Mouse (Mus musculus) left cerebral cortex, adult 9 months (tissue): ENCODE measurements around the gene Mvb12b.

Source experiments
- DNase-seq, 2 experiments: peaks; one replicate each; pipeline ENCODE4 v3.0.0; 2022; ENCODE audit warnings: low spot score in 2 of 2

Mvb12b gene

GRCm38 (mm10) chr2:33886386-33887327 lies 1.1 kb downstream of the Mvb12b start:
- DNase-seq: no peak

GRCm38 (mm10) chr2:33885264-33885651 lies 2.5 kb downstream of the Mvb12b start:
- no peak for DNase-seq

GRCm38 (mm10) chr2:33884623-33885263 lies 3.0 kb downstream of the Mvb12b start:
- DNase-seq: no peak

DNA sequence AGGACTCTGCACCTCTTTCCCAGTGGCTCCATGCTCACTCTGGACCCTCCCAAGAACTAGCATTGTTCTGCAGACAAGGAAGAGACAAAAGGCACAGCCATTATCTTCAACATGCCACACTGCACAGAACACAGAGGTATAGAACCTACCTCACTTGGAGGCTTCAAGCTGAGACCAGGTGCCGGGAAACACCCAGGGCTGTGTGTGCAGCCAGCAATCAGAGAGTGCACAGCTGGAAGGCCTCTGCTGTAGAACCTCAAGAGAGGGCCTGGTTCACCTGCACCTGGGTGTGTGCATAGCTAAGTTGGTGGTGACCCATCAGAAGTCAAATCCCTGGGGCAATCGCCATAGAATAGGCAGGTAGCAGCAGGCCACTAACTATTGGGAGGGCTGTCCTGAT lies 8.5 kb downstream of the Mvb12b start:
- no peak for DNase-seq

DNA sequence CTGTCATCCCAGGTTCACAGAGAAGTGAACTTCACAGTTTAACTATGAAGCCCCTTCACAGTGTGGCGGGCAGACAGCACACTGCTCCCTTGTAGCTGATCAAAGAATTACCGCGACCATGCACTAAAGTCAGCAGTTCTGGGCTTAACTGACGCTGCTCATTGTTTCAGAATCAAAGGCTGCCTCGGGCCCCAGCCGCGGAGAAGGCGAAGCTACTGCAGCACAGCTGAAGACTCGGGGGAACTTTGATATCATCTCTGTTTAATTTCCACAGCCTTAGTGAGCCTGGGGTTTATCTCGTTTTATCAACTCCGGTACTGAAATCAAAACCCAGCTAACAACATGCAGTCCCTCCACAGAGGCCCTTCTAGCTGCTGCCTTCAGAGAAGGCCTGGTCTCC lies 9.3 kb downstream of the Mvb12b start:
- no peak for DNase-seq

GRCm38 (mm10) chr2:33877663-33878360 lies 9.9 kb downstream of the Mvb12b start:
- no peak for DNase-seq

GRCm38 (mm10) chr2:33876529-33877290 lies 11.0 kb downstream of the Mvb12b start:
- DNase-seq: peak; percentile 73 to 80

DNA sequence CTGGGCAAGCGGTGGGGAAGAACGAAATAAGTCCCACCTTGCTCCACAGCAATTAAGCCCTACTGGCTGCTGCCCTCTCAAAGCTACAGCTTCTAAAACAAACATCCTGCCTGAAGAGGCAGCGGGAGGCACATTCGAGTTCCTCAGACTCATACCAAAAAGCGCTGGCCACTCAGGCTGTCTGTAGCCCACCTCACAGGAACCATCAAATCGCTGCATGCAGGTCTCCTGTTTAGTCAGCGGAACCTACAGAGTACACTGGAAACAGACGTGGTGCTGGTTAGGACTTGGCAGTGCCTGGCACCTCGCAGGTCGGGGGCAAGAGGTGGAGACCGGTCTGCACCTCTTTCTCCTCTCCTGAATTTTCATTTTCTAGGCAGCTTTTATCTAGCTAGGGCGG lies 12.2 kb downstream of the Mvb12b start:
- DNase-seq: no peak

- DNase-seq: no peak
These were observed 12.7 kb downstream of the Mvb12b start for GRCm38 (mm10) chr2:33874856-33875576.

DNA sequence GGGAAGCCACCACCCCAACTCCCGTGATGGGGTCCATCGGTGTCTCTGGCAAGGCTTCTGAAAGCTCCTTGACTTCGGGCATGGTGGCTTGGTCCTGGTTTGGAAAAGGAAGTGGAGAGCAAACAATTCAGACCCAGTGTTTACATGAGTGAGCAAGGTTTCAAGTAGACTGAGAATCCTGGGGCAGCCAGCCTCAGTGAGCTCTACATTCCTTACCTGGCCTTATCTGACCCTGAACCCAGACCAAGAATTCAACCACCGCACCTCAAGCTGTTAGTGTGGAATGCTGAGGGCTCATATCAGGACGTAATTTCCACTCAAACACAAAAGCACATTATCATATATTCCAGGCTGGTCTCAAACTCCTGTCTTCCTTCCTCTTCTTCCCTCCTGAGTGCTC lies 13.4 kb downstream of the Mvb12b start:
- no peak for DNase-seq

- DNase-seq: no peak
These were observed 14.2 kb downstream of the Mvb12b start for GRCm38 (mm10) chr2:33873501-33873900.

GRCm38 (mm10) chr2:33872841-33873271 lies 14.9 kb downstream of the Mvb12b start:
- DNase-seq: no peak

DNA sequence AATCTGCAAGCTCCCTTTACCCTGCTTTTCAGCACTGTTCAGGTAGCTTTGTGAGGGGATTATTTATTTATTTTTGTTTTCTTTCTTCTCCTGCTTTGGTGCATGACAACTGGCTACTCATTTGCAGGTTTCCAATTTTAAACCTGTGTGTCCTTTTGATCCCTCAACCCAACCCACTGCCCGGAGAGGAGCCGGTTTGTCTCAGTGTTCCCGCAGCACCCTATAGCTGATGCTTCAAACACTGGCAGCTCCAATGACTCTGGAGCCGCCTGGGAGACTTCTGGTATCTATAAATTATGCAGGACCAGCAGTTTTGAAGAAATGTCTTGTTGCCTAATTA lies 16.6 kb downstream of the Mvb12b start:
- no peak for DNase-seq

- peak in 1 of 2 experiments; percentile 43 for DNase-seq
These were observed 17.2 kb downstream of the Mvb12b start for GRCm38 (mm10) chr2:33870369-33871180.

GRCm38 (mm10) chr2:33869689-33870343 lies 17.9 kb downstream of the Mvb12b start:
- no peak for DNase-seq

GRCm38 (mm10) chr2:33868996-33869688 lies 18.6 kb downstream of the Mvb12b start:
- DNase-seq: no peak

DNA sequence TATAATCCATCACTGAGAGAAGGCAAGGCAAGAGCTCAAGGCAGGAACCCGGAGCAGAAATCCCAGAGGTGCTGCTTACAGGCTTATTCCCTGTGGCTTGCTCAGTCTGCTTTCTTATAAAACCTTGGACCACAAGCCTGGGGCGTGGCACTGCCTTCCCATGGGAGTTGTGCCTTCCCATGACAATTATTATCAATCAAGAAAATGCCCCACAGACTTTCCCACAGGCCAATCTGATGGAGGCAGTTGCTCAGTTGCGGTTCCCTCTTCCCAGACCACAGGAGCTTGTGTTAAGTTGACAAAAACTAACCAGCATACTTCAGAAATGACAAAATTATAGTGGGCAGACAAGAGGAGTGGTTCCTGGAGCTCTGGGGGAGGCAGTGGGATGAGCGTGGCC lies 19.4 kb downstream of the Mvb12b start:
- DNase-seq: no peak

GRCm38 (mm10) chr2:33856746-33857145 lies 31.0 kb downstream of the Mvb12b start:
- DNase-seq: no peak
